Mouse (Mus musculus): Measurements from ENCODE around the gene Samm50. TPM values are rescaled to one million over a fixed set of nuclear protein-coding genes. Genes with fewer than 3 reads are reported as not detected.

The Samm50 gene
- total and polyA plus RNA-seq, 2 experiments, result 11.5 to 46.4 TPM

DNA sequence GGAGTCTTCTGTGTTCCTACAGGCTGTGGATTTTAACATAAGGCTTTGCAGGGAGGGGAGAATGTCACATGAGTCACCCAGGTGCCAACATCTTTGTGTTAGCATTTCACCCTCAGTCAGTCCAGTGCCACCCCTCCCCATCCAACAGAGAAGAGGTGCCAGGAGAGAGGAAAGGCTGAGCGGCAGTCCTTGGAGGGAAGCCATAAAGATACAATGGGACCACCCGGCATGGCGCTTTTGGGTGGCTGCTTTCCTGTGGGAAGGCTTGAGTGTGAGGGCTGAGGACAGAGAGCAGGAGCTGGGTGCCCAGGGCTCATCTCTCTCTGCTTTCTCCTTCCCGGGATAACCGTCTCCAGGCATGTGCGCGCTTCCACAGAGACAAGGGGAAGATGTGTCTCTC, 53.1 kb downstream of the Samm50 start:
- Histone ChIP-seq H3K79me2 (ENCODE audit: control insufficient read depth, insufficient read depth, low read length) (0 out of 2 replicates have a peak, but pooled peaks cover 2% of the 10 kb centered on the region), H3K27ac (replicated peaks; ENCODE audit: insufficient read depth, low read depth, low read length) (no peak overlapping the region), H3K4me1 (ENCODE audit: control insufficient read depth, insufficient read depth, low read length) (peaks cover 4% of the 10 kb centered on the region; the same call in 1 of the 2 replicates), H3K9ac (ENCODE audit: low read depth, low read length) (no peak overlapping the region), H3K27me3 (ENCODE audit: control insufficient read depth, insufficient read depth, low read length) (no peaks in the 10 kb centered on the region), H3K36me3 (ENCODE audit: control insufficient read depth, insufficient read depth, low read length) (no peaks in the 10 kb centered on the region), H3K4me3 (ENCODE audit: insufficient read depth, low read depth, low read length) (no peak overlapping the region)
- no peak for DNase-seq (ENCODE audit: extremely low read depth, low read depth, low spot score)
- TF ChIP-seq POLR2A (IDR thresholded peaks at IDR 0.05; ENCODE audit: extremely low read depth, insufficient read depth, low read length) (no peak), CTCF (IDR thresholded peaks at IDR 0.05; ENCODE audit: low read depth, low read length) (no peak)
- WGBS, result 75% methylated on average over 7 of the region's 7 CpGs

DNA sequence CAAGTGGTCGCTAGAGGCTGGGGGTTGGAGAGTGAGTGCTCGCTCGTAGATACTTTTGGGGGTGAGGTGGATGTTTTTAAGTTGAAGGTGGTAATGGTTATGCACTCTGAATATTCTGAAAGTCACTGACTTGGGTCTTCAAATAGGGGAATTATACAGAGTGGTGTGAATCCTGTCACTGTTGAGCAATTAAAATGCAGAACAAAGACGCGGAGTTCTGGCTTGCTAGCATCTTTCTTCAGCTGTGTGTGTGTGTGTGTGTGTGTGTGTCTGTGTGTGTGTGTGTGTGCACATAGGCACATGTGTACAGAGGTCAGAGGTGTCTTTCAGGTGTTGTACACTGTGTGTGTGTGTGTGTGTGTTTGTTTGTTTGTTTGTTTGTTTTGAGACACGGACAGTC, 54.2 kb downstream of the Samm50 start:
- H3K27me3 ChIP-seq (ENCODE audit: control insufficient read depth, insufficient read depth, low read length), result no peaks in the 10 kb centered on the region
- H3K4me3 ChIP-seq (ENCODE audit: insufficient read depth, low read depth, low read length), result no peak overlapping the region
- WGBS, result 95% methylated on average over 6 of the region's 6 CpGs
- H3K79me2 ChIP-seq (ENCODE audit: control insufficient read depth, insufficient read depth, low read length), result 0 out of 2 replicates have a peak, but pooled peaks cover 2% of the 10 kb centered on the region
- no peaks in the 10 kb centered on the region for H3K36me3 ChIP-seq (ENCODE audit: control insufficient read depth, insufficient read depth, low read length)
- peaks cover 4% of the 10 kb centered on the region; the same call in 1 of the 2 replicates for H3K4me1 ChIP-seq (ENCODE audit: control insufficient read depth, insufficient read depth, low read length)
- no peak overlapping the region for H3K27ac ChIP-seq (replicated peaks; ENCODE audit: insufficient read depth, low read depth, low read length)
- no peak overlapping the region for H3K9ac ChIP-seq (ENCODE audit: low read depth, low read length)
- no peak for TF ChIP-seq CTCF (IDR thresholded peaks at IDR 0.05; ENCODE audit: low read depth, low read length)
- TF ChIP-seq POLR2A (IDR thresholded peaks at IDR 0.05; ENCODE audit: extremely low read depth, insufficient read depth, low read length), result no peak
- no peak for DNase-seq (ENCODE audit: extremely low read depth, low read depth, low spot score)

DNA sequence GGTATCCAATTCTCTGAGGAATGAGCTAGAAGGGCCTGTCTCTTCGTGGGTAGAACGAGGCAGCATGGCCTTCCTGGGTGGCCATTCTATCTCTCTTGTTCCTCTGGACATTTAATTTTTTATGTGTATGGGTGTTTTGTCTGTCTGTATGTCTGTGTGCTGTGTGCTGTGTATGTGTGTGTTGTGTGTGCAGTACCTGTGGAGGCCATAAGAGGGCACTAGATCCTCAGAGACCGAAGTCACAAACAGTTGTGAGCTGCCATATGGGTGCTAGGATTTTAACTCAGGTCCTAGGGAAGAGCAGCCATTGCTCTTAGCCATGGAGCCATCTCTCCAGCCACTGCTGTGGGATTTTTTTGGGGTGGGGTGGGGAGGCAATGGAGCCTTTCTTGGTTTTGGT, 55.3 kb downstream of the Samm50 start:
- Histone ChIP-seq H3K79me2 (ENCODE audit: control insufficient read depth, insufficient read depth, low read length) (0 out of 2 replicates have a peak, but pooled peaks cover 2% of the 10 kb centered on the region), H3K4me1 (ENCODE audit: control insufficient read depth, insufficient read depth, low read length) (peaks cover 4% of the 10 kb centered on the region; the same call in 1 of the 2 replicates), H3K27me3 (ENCODE audit: control insufficient read depth, insufficient read depth, low read length) (no peaks in the 10 kb centered on the region), H3K36me3 (ENCODE audit: control insufficient read depth, insufficient read depth, low read length) (no peaks in the 10 kb centered on the region), H3K27ac (replicated peaks; ENCODE audit: insufficient read depth, low read depth, low read length) (no peak overlapping the region), H3K4me3 (ENCODE audit: insufficient read depth, low read depth, low read length) (no peak overlapping the region), H3K9ac (ENCODE audit: low read depth, low read length) (no peak overlapping the region)
- no peak for DNase-seq (ENCODE audit: extremely low read depth, low read depth, low spot score)
- TF ChIP-seq CTCF (IDR thresholded peaks at IDR 0.05; ENCODE audit: low read depth, low read length), result no peak
- no peak for TF ChIP-seq POLR2A (IDR thresholded peaks at IDR 0.05; ENCODE audit: extremely low read depth, insufficient read depth, low read length)
- WGBS, result 93% methylated on average over 3 of the region's 3 CpGs

DNA sequence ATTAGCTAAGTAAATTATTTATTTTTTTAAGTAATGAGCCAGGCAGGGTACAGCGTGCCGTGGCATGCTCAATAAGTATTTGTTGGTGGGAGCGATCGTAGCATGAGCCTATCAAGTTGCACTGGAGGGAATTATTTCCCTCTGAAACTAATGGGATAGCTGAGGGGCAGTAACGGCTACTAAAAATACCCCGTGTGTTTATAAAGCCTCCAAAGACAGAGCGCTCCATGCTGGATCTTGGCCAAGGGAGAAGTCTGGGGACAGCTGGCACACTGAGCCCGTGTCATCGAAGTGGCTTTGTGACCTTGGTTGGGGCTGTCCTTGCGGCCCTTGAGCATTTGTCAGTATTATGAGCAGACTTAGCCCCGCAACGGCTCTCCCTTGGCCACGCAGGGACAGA, 59.2 kb downstream of the Samm50 start:
- H3K36me3 ChIP-seq (ENCODE audit: control insufficient read depth, insufficient read depth, low read length), result no peaks in the 10 kb centered on the region
- no peaks in the 10 kb centered on the region for H3K27me3 ChIP-seq (ENCODE audit: control insufficient read depth, insufficient read depth, low read length)
- TF ChIP-seq POLR2A (IDR thresholded peaks at IDR 0.05; ENCODE audit: extremely low read depth, insufficient read depth, low read length), result no peak
- no peak for TF ChIP-seq CTCF (IDR thresholded peaks at IDR 0.05; ENCODE audit: low read depth, low read length)
- no peaks in the 10 kb centered on the region for H3K4me1 ChIP-seq (ENCODE audit: control insufficient read depth, insufficient read depth, low read length)
- no peak overlapping the region for H3K9ac ChIP-seq (ENCODE audit: low read depth, low read length)
- no peak overlapping the region for H3K27ac ChIP-seq (replicated peaks; ENCODE audit: insufficient read depth, low read depth, low read length)
- H3K4me3 ChIP-seq (ENCODE audit: insufficient read depth, low read depth, low read length), result no peak overlapping the region
- 81% methylated on average over 13 of the region's 13 CpGs for WGBS
- no peak for DNase-seq (ENCODE audit: extremely low read depth, low read depth, low spot score)
- H3K79me2 ChIP-seq (ENCODE audit: control insufficient read depth, insufficient read depth, low read length), result 0 out of 2 replicates have a peak, but pooled peaks cover 2% of the 10 kb centered on the region

DNA sequence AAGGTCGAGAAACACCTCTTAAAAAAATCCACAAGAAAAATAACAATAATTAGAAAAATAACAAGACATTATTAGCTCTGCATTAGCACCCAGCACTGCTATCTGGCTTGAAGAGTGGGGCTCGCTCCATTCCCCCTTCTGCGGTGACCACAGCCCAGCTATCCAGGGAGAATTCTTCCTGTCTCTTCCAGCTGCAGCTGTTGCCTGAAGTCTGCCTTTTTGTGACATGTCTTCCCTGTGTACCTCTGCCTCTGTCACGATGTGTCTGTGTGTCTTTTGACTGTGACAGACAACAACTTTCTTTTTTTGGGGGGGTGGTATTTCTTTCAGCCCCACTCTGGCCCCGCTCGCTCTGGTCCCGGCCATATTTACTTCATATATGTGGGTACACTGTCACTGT, 60.6 kb downstream of the Samm50 start:
- TF ChIP-seq POLR2A (IDR thresholded peaks at IDR 0.05; ENCODE audit: extremely low read depth, insufficient read depth, low read length), result no peak
- TF ChIP-seq CTCF (IDR thresholded peaks at IDR 0.05; ENCODE audit: low read depth, low read length), result no peak
- 93% methylated on average over 7 of the region's 7 CpGs for WGBS
- H3K27ac ChIP-seq (replicated peaks; ENCODE audit: insufficient read depth, low read depth, low read length), result no peak overlapping the region
- no peaks in the 10 kb centered on the region for H3K79me2 ChIP-seq (ENCODE audit: control insufficient read depth, insufficient read depth, low read length)
- H3K4me1 ChIP-seq (ENCODE audit: control insufficient read depth, insufficient read depth, low read length), result no peaks in the 10 kb centered on the region
- H3K36me3 ChIP-seq (ENCODE audit: control insufficient read depth, insufficient read depth, low read length), result no peaks in the 10 kb centered on the region
- DNase-seq (ENCODE audit: extremely low read depth, low read depth, low spot score), result no peak
- no peak overlapping the region for H3K9ac ChIP-seq (ENCODE audit: low read depth, low read length)
- H3K27me3 ChIP-seq (ENCODE audit: control insufficient read depth, insufficient read depth, low read length), result no peaks in the 10 kb centered on the region
- H3K4me3 ChIP-seq (ENCODE audit: insufficient read depth, low read depth, low read length), result no peak overlapping the region

DNA sequence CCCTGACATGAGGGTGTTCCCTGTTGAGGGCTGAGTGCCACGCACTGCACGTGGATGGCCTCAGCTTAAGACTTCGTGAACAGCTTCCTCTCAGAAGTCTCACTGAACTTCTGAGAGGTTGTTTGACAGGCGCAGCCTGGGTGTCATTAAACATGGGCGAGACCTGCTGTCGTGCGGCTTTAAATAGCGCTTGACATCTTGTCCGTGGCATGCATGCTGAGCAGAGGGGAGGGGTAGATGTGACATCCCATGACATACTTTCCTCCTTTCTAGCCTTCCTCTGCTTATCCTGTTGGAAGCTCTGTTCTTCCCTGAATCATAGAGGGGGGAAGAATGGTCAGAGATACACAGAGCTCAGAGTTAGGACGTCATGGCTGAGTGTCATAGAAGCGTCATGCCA, 61.7 kb downstream of the Samm50 start:
- Histone ChIP-seq H3K36me3 (ENCODE audit: control insufficient read depth, insufficient read depth, low read length) (no peaks in the 10 kb centered on the region), H3K79me2 (ENCODE audit: control insufficient read depth, insufficient read depth, low read length) (no peaks in the 10 kb centered on the region), H3K4me3 (ENCODE audit: insufficient read depth, low read depth, low read length) (no peak overlapping the region), H3K27me3 (ENCODE audit: control insufficient read depth, insufficient read depth, low read length) (no peaks in the 10 kb centered on the region), H3K9ac (ENCODE audit: low read depth, low read length) (no peak overlapping the region), H3K4me1 (ENCODE audit: control insufficient read depth, insufficient read depth, low read length) (no peaks in the 10 kb centered on the region), H3K27ac (replicated peaks; ENCODE audit: insufficient read depth, low read depth, low read length) (no peak overlapping the region)
- 72% methylated on average over 11 of the region's 11 CpGs for WGBS
- TF ChIP-seq POLR2A (IDR thresholded peaks at IDR 0.05; ENCODE audit: extremely low read depth, insufficient read depth, low read length), result no peak
- TF ChIP-seq CTCF (IDR thresholded peaks at IDR 0.05; ENCODE audit: low read depth, low read length), result no peak
- no peak for DNase-seq (ENCODE audit: extremely low read depth, low read depth, low spot score)
